Mouse (Mus musculus) liver, postnatal 0 days (tissue): ENCODE data around the gene Clk2. TPM values are rescaled to one million over a fixed set of nuclear protein-coding genes. Genes with fewer than 3 reads are reported as not detected.

Experiments used
- ATAC-seq: fragments of 200-750 bp; cut with Nextera tagmentation; 2 replicates; pipeline ENCODE4 v1.8.0; 2017; ENCODE audit warnings: mild to moderate bottlenecking, moderate library complexity
- DNase-seq: peaks from one replicate; pipeline ENCODE4 v3.0.0-alpha.2; 2016
- H3K27ac ChIP-seq: fragments of 300-500 bp; sonication (generic); 2 replicates; pipeline ENCODE4 v1.5.1; 2014; ENCODE audit warnings: antibody characterized with exemption, moderate library complexity, mild to moderate bottlenecking, low read depth
- H3K27me3 ChIP-seq: fragments of 300-500 bp; sonication (generic); 2 replicates; pipeline ENCODE4 v1.6.1; 2014; ENCODE audit warnings: low read length, control low read depth, mixed read lengths; ENCODE audit not compliant: insufficient read depth
- H3K36me3 ChIP-seq: fragments of 300-500 bp; sonication (generic); replicated peaks from 2 replicates; pipeline ENCODE4 v1.6.1; 2014; ENCODE audit warnings: mild to moderate bottlenecking, control low read depth, low read length, moderate library complexity, mixed read lengths; ENCODE audit not compliant: insufficient read depth
- H3K4me1 ChIP-seq: fragments of 300-500 bp; sonication (generic); 2 replicates; pipeline ENCODE4 v1.6.1; 2014; ENCODE audit warnings: antibody characterized with exemption, mild to moderate bottlenecking, control low read depth; ENCODE audit not compliant: insufficient read depth
- H3K4me2 ChIP-seq: fragments of 300-500 bp; sonication (generic); 2 replicates; pipeline ENCODE4 v1.6.1; 2014; ENCODE audit warnings: low read depth, mild to moderate bottlenecking, low read length, moderate library complexity, mixed read lengths
- H3K4me3 ChIP-seq: fragments of 300-500 bp; sonication (generic); 2 replicates; pipeline ENCODE4 v1.5.1; 2014; ENCODE audit warnings: low read depth, low read length
- H3K9ac ChIP-seq: fragments of 300-500 bp; sonication (generic); replicated peaks from 2 replicates; pipeline ENCODE4 v1.6.1; 2014; ENCODE audit warnings: mild to moderate bottlenecking, moderate library complexity
- H3K9me3 ChIP-seq: fragments of 300-500 bp; sonication (generic); 2 replicates; pipeline ENCODE4 v1.6.1; 2016; ENCODE audit warnings: mild to moderate bottlenecking, control low read depth, low read length, mixed read lengths
- CTCF ChIP-seq: sonication (generic); IDR thresholded peaks from 2 replicates; pipeline ENCODE4 v1.5.1; 2016; ENCODE audit warnings: antibody characterized with exemption, low read depth
- EP300 ChIP-seq: IDR thresholded peaks from 2 replicates; pipeline ENCODE4 v1.6.1; 2016; ENCODE audit warnings: antibody characterized with exemption, low read depth, mild to moderate bottlenecking
- WGBS: fragments of 180-500 bp; shearing (Covaris S2); extraction: QIAGEN DNeasy Blood & Tissue Kit; methylation state at CpG from one replicate; pipeline ENCODE4 v1.1.7; 2014; ENCODE audit not compliant: insufficient replicate concordance; 5-methylcytosine and 5-hydroxymethylcytosine counted together
- polyA plus RNA-seq: library from polyadenylated mRNA; unstranded; fragments of >200 nt; fragmentation: Nextera tagmentation; extraction: Ambion mirVana; gene quantifications from 2 replicates; pipeline ENCODE4 v1.2.1, GENCODE M21; 2015

Gene Clk2
- polyA plus RNA-seq, 1 experiment from 2014 or later, result 5.0 TPM

DNA sequence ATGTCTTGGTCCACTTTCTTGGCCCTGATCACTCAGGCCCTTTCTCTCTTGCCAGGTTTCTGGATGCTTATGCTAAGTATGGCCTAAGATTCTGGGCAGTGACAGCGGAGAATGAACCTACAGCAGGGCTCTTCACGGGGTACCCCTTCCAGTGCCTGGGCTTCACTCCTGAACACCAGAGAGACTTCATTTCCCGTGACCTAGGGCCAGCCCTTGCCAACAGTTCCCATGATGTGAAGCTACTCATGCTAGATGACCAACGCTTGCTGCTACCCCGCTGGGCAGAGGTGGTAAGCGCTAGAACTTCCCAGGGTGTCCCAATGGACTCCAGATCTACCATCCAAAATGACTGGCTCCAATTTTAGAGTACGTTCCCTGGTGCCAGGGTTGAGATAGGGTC, 41.5 kb downstream of the Clk2 start:
- H3K36me3 ChIP-seq, result peaks cover 58% of the 10 kb centered on the region

DNA sequence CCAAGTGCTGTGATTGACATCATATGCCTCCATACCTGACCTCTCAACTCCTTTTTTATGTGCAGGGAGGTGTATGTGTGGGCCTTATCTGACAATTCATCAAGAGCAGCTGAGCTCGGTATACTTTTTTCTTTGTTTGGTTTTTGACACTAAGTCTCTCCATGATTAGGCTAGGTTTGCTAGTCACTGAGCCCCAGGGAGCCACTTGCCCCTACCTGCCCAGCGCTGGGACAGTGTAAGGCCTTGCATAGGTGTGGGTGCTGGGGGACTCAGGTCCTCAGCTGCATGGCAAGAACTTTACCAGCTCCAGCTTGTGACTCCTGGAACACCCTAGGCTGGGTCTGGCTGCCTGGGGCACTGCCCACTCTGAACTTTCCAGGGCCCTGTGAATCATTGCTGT, 42.1 kb downstream of the Clk2 start:
- DNase-seq, result no peak
- WGBS, result 78% methylated on average over 2 of the region's 2 CpGs
- Histone ChIP-seq H3K4me1 (peaks cover 5% of the 10 kb centered on the region; the same call in 1 of the 2 replicates), H3K4me3 (no peak overlapping the region), H3K27me3 (no peaks in the 10 kb centered on the region), H3K27ac (no peak overlapping the region), H3K36me3 (peaks cover 58% of the 10 kb centered on the region), H3K9me3 (no peaks in the 10 kb centered on the region), H3K9ac (no peak overlapping the region), H3K4me2 (no peak overlapping the region)
- no peak for ATAC-seq
- TF ChIP-seq EP300 (no peak), CTCF (no peak)

More for the DNA sequence above, 41.5 kb downstream of the Clk2 start:
- Histone ChIP-seq H3K4me1 (peaks cover 5% of the 10 kb centered on the region; the same call in 1 of the 2 replicates), H3K27ac (no peak overlapping the region), H3K27me3 (no peaks in the 10 kb centered on the region), H3K9ac (no peak overlapping the region), H3K4me3 (no peak overlapping the region), H3K4me2 (no peak overlapping the region), H3K9me3 (no peaks in the 10 kb centered on the region)
- WGBS, result 87% methylated on average over 7 of the region's 7 CpGs
- TF ChIP-seq EP300 (no peak), CTCF (no peak)
- ATAC-seq (no peak), DNase-seq (no peak)

DNA sequence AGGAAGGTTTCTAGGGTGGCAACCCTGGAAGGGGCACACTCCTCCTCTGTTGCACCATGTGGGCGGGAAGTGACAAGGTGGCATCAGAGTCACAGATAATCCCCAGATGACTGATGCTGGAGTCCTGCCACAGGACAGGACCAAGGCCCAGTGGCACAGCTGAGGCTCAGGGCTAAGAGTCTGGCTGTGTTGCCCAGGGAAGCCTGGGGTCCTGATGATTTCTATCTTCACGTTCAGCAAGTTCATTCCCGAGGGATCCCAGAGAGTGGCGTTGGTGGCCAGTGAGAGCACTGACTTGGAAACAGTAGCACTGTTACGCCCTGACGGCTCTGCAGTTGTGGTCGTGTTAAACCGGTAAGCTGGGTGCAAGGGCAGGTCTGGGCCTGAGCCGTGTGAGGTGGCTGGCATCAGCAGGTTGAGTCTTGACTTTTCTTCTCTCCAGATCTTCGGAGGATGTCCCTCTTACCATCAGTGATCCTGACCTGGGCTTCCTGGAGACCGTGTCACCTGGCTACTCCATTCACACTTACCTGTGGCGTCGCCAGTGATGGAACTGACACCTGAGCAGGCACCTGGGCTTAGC, 43.6 kb downstream of the Clk2 start:
- H3K27me3 ChIP-seq, result no peaks in the 10 kb centered on the region
- TF ChIP-seq EP300, result no peak
- TF ChIP-seq CTCF, result no peak
- no peak overlapping the region for H3K9ac ChIP-seq
- H3K4me1 ChIP-seq, result peaks cover 6% of the 10 kb centered on the region; the same call in 1 of the 2 replicates
- H3K27ac ChIP-seq, result no peak overlapping the region
- peaks cover 58% of the 10 kb centered on the region for H3K36me3 ChIP-seq
- no peak overlapping the region for H3K4me2 ChIP-seq
- 85% methylated on average over 13 of the region's 13 CpGs for WGBS
- H3K4me3 ChIP-seq, result no peak overlapping the region
- no peaks in the 10 kb centered on the region for H3K9me3 ChIP-seq
- DNase-seq (no peak), ATAC-seq (no peak)

DNA sequence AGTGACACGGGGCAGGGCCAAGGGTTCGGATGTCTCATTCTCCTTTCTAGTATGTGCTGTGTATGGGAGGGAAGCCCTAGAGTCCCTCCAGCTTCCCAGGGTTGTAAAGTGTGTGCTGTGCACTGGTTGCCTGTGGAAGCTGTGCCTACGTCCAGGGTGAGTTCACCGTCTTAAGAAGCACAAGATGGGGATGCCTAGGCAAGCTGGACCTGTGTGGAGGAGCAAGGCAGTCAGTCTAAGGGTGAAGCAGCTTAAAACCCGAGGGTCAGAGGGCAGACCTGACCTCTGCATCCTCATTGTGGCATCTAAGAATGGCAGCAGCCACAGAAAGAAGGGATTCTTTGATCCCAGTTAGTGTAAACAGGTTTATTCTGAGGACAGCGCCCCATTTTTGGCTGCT, 44.1 kb downstream of the Clk2 start:
- no peak for ATAC-seq
- no peak for DNase-seq
- Histone ChIP-seq H3K9me3 (no peaks in the 10 kb centered on the region), H3K4me1 (peaks cover 3% of the 10 kb centered on the region; the same call in 1 of the 2 replicates), H3K27me3 (no peaks in the 10 kb centered on the region), H3K4me2 (no peak overlapping the region), H3K36me3 (peaks cover 58% of the 10 kb centered on the region), H3K9ac (no peak overlapping the region), H3K4me3 (no peak overlapping the region), H3K27ac (no peak overlapping the region)
- WGBS, result 84% methylated on average over 6 of the region's 6 CpGs
- no peak for TF ChIP-seq EP300
- no peak for TF ChIP-seq CTCF

DNA sequence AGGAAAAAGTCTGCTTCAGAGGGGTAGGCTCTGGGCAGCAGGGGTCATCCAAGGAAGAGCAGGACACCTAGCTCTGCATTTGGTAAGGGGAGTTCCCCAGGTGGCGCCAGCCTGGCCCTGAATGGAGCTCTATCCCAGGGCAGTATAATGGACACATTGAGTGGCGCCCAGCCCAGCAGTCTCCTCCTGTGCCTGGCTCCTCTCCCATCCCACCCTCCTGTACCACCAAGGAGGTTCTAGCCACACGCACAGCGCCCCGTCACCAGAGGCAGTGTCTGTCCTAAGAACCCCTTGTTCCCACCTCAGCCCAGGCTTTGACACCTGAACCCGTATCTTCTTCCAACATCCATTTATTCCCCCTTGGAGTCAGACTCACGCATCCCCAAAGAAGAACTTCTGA, 45.1 kb downstream of the Clk2 start:
- H3K9me3 ChIP-seq, result no peaks in the 10 kb centered on the region
- DNase-seq (no peak), ATAC-seq (no peak)
- no peak overlapping the region for H3K27ac ChIP-seq
- WGBS, result 91% methylated on average over 7 of the region's 7 CpGs
- H3K4me2 ChIP-seq, result no peak overlapping the region
- TF ChIP-seq CTCF, result no peak
- no peak for TF ChIP-seq EP300
- peaks cover 53% of the 10 kb centered on the region for H3K36me3 ChIP-seq
- H3K27me3 ChIP-seq, result no peaks in the 10 kb centered on the region
- peaks cover 9% of the 10 kb centered on the region for H3K4me1 ChIP-seq
- no peak overlapping the region for H3K9ac ChIP-seq
- no peak overlapping the region for H3K4me3 ChIP-seq

DNA sequence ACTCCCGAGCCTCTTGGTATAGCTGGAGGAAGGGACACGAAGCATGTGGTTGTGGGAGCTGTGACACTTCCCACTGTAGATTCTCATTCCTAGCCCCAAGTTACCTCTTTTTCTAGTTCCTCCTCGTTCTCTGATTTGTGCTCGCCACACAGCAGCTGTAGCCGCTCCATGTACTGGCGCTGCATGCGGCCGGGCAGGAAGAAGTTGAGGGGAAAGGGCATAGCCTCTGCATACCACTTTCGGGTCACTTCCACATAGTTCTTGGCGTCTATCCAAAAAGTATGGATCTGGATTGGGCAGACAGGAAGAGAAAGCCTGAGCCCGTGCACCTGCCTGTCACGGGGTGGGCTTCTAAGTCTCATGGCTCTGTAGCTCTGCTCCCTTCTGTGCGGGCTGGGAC, 45.6 kb downstream of the Clk2 start:
- H3K4me1 ChIP-seq, result peaks cover 12% of the 10 kb centered on the region
- no peak overlapping the region for H3K4me3 ChIP-seq
- TF ChIP-seq EP300 (no peak), CTCF (no peak)
- DNase-seq (no peak), ATAC-seq (no peak)
- H3K27me3 ChIP-seq, result peaks cover 2% of the 10 kb centered on the region; the same call in 1 of the 2 replicates
- H3K27ac ChIP-seq, result no peak overlapping the region
- no peaks in the 10 kb centered on the region for H3K9me3 ChIP-seq
- H3K36me3 ChIP-seq, result peaks cover 50% of the 10 kb centered on the region
- WGBS, result 69% methylated on average over 13 of the region's 13 CpGs
- no peak overlapping the region for H3K4me2 ChIP-seq
- H3K9ac ChIP-seq, result no peak overlapping the region
